Mouse (Mus musculus) kidney, adult 8-10 months (tissue): ENCODE results near the gene Ube2q2.
"Not testable (repeated sequence)": the region's sequence is repeated elsewhere in the genome, so short reads cannot be mapped to it uniquely, and the experiment has no call there.

Experiments used
- DNase-seq, 2 experiments: peaks; one replicate each; pipeline ENCODE4 v3.0.0; 2022

The Ube2q2 gene

GRCm38 (mm10) chr9:55148854-55149498, at the start of gene Ube2q2:
Gene Ube2q2, plus strand, starts transcription at chr9:55148854.
- peak in 1 of 2 experiments; percentile 37 for DNase-seq

DNA sequence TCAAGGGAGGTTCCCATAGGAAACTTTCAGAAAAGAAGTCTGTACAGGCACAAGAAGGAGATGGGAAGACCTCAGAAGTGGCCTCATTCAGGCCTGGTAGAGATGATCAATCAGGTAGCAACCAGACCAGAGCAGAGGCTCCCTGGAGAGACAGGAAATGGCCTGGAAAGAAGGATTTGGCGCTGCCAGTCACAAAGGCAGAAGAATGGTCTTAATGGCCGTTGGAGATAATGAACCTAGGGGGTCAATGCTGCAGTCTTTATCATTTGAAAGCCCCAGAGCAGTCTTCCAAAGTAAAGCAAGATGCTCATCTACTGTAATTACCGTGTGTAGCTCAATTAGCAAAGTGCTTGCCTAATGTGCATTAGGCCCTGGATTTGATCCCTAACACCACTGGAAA, 47.5 kb upstream of the Ube2q2 start:
- no peak for DNase-seq

DNA sequence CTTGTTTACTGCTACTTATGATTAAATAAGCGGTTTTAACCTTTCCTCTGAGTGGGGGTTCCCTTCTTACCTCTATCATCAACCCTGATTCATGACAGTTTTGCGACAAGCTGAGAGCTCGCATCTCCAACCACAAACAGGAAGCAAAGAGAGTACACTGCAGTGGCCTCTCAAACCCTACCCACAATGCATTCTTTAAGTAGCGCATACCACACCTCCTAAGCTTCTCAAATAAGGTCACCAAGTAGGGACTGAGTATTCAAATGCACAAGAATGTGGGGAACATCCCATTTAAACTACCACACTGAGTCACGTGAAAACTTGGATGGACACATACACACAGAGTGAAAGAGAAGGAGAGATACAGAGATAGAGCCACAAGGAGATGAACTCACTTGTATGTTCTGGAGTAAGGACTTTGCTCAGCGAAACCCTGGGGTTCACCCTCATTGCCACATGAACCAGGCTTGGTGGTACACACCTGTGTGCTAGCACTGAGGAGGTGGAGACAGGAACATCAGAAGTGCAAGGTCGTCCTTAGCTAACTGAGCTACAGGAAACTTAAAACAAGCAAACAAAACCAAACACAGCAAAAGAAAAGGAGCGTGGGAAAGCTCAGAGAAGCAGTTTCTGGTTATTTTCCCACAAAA, 46.3 kb upstream of the Ube2q2 start:
- no peak for DNase-seq

GRCm38 (mm10) chr9:55102931-55103630, 45.6 kb upstream of the Ube2q2 start:
- no peak for DNase-seq

GRCm38 (mm10) chr9:55110059-55110834, 38.4 kb upstream of the Ube2q2 start:
- peak; percentile 76 to 88 for DNase-seq

DNA sequence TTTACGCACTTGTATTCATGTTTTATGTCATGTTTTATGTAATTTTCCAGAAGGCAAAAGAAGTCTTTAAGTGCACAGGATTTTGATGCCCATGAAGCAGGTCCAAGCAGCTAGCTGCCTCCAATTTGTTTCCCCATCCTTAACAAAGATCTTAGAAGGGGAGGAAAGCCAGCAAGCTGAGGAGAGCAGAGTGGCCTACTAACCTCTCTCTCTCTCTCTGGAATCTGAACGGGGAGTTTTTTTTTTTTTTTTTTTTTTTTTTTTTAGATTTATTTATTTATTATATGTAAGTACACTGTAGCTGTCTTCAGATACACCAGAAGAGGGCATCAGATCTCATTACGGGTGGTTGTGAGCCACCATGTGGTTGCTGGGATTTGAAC, 37.8 kb upstream of the Ube2q2 start:
- DNase-seq, result not testable (repeated sequence)

DNA sequence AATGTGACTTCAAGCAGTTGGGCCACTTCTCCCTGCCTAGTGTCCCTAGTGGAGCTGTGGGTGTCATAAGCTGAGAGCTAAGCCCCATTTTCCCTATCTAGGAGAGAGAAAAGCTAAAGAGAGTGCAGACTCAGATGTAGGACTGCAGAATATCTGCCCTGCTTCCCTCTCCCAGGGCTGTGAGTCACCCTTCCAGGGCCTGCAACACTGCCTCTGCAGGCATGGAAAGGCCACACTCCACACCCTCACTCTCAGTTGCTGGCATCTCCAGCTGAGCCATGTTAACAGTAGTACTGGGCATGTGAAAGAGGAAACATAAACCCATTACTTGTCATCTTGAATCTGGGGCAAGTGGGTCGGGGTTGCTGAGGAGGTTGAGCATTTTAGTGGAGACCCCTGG, 33.9 kb upstream of the Ube2q2 start:
- DNase-seq, result no peak

DNA sequence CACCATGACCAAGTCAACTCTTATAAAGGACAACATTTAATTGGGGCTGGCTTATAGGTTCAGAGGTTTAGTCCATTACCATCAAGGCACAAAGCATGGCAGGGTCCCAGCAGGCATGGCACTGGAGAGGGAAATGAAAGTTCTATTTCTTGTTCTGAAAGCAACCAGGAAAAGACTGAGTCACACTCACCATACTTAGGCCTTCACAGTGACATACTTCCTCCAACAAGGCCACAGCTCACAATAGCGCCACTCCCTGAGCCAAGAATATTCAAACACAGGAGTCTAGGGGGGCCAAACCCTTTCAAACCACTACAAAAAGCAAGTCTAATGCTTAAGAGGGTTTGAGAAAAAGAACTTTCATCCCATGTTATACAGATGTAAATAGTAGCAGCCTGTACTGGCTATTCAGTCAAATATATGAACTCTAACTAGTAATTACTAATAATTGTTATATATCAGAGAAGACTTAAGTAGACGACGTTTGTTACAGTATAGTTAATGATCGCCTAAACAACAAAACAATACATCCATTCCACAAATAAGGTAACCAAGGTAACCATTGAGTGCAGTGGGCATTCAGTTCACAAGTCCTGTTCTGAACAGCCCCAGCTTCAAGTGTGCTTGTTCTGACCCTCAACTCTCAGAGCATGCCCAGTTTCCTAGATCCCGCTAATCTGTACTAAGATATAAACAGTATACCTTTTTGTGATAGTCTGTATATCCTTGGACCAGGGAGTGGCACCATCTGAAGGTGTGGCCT, 31.2 kb upstream of the Ube2q2 start:
- DNase-seq, result no peak

- no peak for DNase-seq
Observed at GRCm38 (mm10) chr9:55122586-55122985, 26.1 kb upstream of the Ube2q2 start.

DNA sequence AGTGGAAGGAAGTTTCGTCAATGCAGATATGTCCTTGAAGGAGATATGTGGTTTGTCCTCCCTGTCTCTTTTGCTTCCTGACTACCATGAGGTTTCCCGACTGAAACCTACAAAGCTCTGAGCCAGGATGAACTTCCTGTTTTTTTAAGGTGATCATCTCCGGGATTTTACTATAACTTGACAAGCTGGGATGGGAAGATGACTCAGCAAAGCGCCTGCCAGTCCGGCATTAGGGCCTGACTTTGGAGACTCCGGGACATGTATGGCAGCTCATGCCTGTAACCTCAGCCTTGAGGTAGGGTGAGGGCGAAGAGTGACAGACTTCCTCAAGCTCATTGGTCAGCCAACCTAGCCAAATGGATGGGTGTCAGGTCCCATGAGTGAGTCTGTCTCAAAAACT, 22.9 kb upstream of the Ube2q2 start:
- DNase-seq, result no peak

- no peak for DNase-seq
Observed at GRCm38 (mm10) chr9:55126295-55126694, 22.4 kb upstream of the Ube2q2 start.

GRCm38 (mm10) chr9:55131851-55132250, 16.8 kb upstream of the Ube2q2 start:
- DNase-seq, result no peak

- no peak for DNase-seq
Observed at GRCm38 (mm10) chr9:55136576-55136975, 12.1 kb upstream of the Ube2q2 start.

GRCm38 (mm10) chr9:55137112-55137511, 11.5 kb upstream of the Ube2q2 start:
- DNase-seq, result no peak

- DNase-seq, result peak; percentile 6 to 13
Observed at GRCm38 (mm10) chr9:55139958-55140357, 8.7 kb upstream of the Ube2q2 start.

DNA sequence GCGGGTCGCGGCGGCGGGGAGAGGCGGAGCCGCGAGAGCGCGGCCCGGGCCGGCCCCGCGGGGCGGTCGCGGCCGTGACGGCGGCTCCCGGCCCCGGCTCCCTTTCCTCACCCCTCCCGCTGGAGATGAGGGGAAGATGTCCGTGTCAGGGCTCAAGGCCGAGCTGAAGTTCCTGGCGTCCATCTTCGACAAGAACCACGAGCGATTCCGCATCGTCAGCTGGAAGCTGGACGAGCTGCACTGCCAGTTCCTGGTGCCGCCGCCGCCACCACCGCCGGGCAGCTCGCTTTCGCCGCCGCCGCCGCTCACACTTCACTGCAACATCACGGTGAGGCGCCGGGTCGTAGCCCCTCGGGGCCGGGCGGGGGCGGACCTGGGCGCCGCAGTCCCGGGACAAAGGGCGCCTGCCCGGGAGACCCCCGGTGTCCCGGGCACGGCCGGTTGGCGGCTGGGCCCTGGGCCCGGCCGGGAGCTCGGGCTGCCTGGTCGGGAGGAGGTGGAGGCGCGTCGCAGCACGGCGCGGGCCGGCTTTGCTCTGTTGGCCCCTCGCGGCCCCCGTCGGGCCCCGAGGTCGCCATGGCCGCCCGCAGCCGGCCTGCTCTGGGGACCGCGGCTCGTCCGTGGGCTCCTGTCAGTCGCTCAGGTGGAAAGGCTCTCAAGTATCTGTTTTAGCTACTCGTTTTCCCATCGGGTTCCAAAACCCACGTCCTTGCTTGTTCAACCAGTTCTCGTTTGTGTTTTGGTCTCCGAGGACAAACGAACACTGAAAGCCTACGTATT, 1.0 kb downstream of the Ube2q2 start:
- peak; percentile 18 to 48 for DNase-seq

DNA sequence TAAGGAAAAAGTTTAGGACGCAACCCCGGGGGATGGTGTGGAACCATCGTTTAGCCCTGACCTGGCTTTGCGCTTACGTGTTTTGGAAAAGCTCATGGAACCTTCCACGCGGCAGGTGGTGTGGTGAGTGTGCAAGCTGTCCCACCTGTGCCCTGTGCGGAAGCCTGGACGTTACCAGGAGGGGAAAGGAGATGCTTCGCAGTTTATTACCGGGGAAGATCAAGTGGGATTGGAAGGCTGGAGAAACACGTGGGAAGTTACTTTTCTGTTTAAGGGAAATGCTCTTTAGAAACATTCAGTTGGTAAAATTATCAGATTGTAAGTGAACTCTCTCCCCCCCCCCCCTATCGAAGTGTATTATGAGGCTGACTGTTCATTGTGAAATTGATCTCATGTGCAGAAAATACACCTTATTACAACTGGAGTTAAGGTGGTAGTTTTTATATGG, 1.6 kb downstream of the Ube2q2 start:
- no peak for DNase-seq

DNA sequence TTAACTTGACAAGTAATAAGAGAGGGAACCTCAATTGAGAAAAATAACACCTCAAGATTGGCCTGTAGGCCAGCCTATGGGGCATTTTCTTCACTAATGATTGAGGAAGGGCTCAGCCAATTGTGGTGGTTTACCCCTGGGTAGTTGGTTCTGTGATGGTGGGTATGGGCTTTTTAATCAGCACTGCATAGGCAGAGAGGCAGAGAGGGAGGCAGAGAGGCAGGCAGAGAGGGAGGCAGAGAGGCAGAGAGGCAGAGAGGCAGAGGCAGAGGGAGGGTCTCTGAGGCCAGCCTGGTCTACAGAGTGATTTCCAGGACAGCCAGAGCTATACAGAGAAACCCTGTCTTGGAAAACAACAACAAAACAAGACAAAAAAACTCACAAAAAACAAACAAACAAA, 2.4 kb downstream of the Ube2q2 start:
- DNase-seq, result no peak

GRCm38 (mm10) chr9:55152935-55153334, 4.3 kb downstream of the Ube2q2 start:
- no peak for DNase-seq

DNA sequence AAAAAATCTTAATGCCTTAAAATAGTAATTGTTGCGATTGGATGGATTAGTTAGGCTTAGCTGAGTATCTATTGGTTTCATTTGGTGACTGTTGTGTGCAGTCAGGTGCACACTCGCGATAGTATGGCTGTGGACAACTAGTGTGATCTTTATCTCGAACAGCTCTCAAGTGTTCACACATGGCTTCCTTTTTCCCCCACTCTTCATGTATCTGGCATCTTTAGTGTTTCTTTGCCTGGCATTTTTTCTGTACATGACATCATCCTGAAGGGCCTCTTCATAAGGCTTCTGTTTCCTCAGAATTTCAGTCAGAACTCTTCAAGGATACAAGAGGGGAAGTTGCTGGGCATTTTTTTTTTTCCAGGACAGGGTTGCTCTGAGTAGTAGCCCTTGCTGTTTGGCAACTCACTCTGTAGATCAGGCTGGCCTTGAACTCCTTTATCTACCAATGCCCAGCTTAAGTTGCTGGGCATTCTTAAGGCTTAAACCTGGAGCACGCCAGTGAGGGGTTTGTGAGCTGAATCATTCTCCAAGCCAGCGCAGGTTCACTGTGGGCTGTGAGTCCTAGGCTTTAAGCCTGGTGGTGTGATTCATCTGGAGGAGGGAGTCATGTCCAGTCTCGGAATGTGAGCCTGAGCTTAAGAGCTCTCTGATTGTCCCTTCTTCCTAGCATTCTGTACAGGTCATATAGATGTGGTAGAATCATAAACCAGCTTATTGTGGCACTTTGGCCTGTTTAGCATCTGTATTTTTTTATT, 22.2 kb downstream of the Ube2q2 start:
- no peak for DNase-seq

DNA sequence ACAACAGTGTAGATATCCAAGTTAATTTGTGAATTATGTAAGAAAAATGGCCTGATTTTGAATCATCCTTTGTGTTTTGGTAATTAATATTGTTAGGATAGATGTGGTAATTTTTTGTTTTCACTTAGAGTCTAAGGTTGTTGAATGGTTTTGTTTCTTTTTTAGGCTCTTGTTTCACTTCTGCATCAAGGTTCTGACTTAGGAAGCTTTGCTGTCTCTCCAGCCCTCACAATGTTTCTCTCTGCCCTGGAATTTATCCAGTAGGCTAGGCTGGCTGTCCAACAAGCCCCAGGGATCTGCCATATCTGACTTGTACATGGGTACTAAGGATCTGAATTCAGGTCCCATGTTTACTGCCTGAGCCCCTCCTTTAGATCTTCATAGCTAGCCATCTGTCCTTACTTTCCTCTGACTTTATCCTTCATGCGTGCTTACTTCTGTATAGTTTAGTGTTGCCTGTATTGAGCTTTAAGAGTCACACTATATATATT, 23.6 kb downstream of the Ube2q2 start:
- no peak for DNase-seq
